Mouse (Mus musculus): ENCODE data around the gene Ptp4a2. TPM values are rescaled to one million over a fixed set of nuclear protein-coding genes. Genes with fewer than 3 reads are reported as not detected.
A peak's percentile ranks its signal among the peaks of the same experiment; 100 is the strongest.
"Not testable (repeated sequence)": the region's sequence is repeated elsewhere in the genome, so short reads cannot be mapped to it uniquely, and the experiment has no call there.

Gene Ptp4a2
- polyA plus RNA-seq, 1 experiment from 2014 or later = 306 TPM

- Histone ChIP-seq H3K27ac (no peak overlapping the region), H3K27me3 (no peaks in the 10 kb centered on the region), H3K4me3 (no peak overlapping the region), H3K4me1 (replicated peaks) (no peaks in the 10 kb centered on the region), H3K9me3 (no peaks in the 10 kb centered on the region), H3K9ac (no peak overlapping the region), H3K4me2 (no peak overlapping the region), H3K36me3 (no peaks in the 10 kb centered on the region)
- WGBS = 88% methylated on average over 8 of the region's 8 CpGs
- no peak for ATAC-seq (ENCODE audit: low FRiP score)
Measured at GRCm38 (mm10) chr4:129861400-129861799, 50.4 kb downstream of the Ptp4a2 start.

- Histone ChIP-seq H3K27ac (no peak overlapping the region), H3K4me3 (no peak overlapping the region), H3K36me3 (no peaks in the 10 kb centered on the region), H3K4me1 (replicated peaks) (no peaks in the 10 kb centered on the region), H3K9me3 (no peaks in the 10 kb centered on the region), H3K27me3 (no peaks in the 10 kb centered on the region), H3K4me2 (no peak overlapping the region), H3K9ac (no peak overlapping the region)
- no peak for ATAC-seq (ENCODE audit: low FRiP score)
- WGBS = 92% methylated on average over 3 of the region's 3 CpGs
Measured at GRCm38 (mm10) chr4:129862357-129862756, 51.3 kb downstream of the Ptp4a2 start.

- H3K36me3 ChIP-seq; H3K4me1 ChIP-seq (replicated peaks); H3K27me3 ChIP-seq; H3K27ac ChIP-seq; H3K4me2 ChIP-seq; H3K4me3 ChIP-seq; H3K9ac ChIP-seq; ATAC-seq (ENCODE audit: low FRiP score); H3K9me3 ChIP-seq: not testable (repeated sequence)
- 98% methylated on average over 5 of the region's 5 CpGs for WGBS
Measured at GRCm38 (mm10) chr4:129866171-129866570, 55.2 kb downstream of the Ptp4a2 start.

GRCm38 (mm10) chr4:129868211-129868610, 57.2 kb downstream of the Ptp4a2 start:
- H3K4me2 ChIP-seq = no peak overlapping the region
- H3K27me3 ChIP-seq = no peaks in the 10 kb centered on the region; the same call in 1 of the 2 replicates
- H3K4me1 ChIP-seq (replicated peaks) = 0 out of 2 replicates have a peak, but pooled peaks cover 2% of the 10 kb centered on the region
- no peaks in the 10 kb centered on the region for H3K9me3 ChIP-seq
- no peak overlapping the region for H3K27ac ChIP-seq
- no peak overlapping the region for H3K9ac ChIP-seq
- WGBS = 61% methylated on average over 6 of the region's 6 CpGs
- H3K4me3 ChIP-seq = no peak overlapping the region
- no peak for ATAC-seq (ENCODE audit: low FRiP score)
- no peaks in the 10 kb centered on the region for H3K36me3 ChIP-seq

GRCm38 (mm10) chr4:129870483-129870882, 59.5 kb downstream of the Ptp4a2 start:
- Histone ChIP-seq H3K27me3 (no peaks in the 10 kb centered on the region; the same call in 1 of the 2 replicates), H3K4me3 (no peak overlapping the region), H3K36me3 (no peaks in the 10 kb centered on the region), H3K27ac (no peak overlapping the region), H3K9ac (no peak overlapping the region), H3K4me1 (replicated peaks) (0 out of 2 replicates have a peak, but pooled peaks cover 2% of the 10 kb centered on the region), H3K9me3 (no peaks in the 10 kb centered on the region), H3K4me2 (no peak overlapping the region)
- no peak for ATAC-seq (ENCODE audit: low FRiP score)
- WGBS = 87% methylated on average over 6 of the region's 6 CpGs

- Histone ChIP-seq H3K4me1 (replicated peaks) (peaks cover 14% of the 10 kb centered on the region), H3K9me3 (no peaks in the 10 kb centered on the region), H3K4me2 (no peak overlapping the region), H3K4me3 (no peak overlapping the region), H3K9ac (no peak overlapping the region), H3K36me3 (no peaks in the 10 kb centered on the region), H3K27me3 (no peaks in the 10 kb centered on the region; the same call in 1 of the 2 replicates), H3K27ac (no peak overlapping the region)
- 92% methylated on average over 9 of the region's 9 CpGs for WGBS
- ATAC-seq (ENCODE audit: low FRiP score) = no peak
Measured at GRCm38 (mm10) chr4:129872376-129872922, 61.4 kb downstream of the Ptp4a2 start.

GRCm38 (mm10) chr4:129874805-129875204, 63.8 kb downstream of the Ptp4a2 start:
- Histone ChIP-seq H3K9me3 (no peaks in the 10 kb centered on the region), H3K4me3 (no peak overlapping the region), H3K9ac (no peak overlapping the region), H3K36me3 (no peaks in the 10 kb centered on the region), H3K27me3 (no peaks in the 10 kb centered on the region; the same call in 1 of the 2 replicates), H3K4me1 (replicated peaks) (peaks cover 20% of the 10 kb centered on the region), H3K27ac (no peak overlapping the region), H3K4me2 (no peak overlapping the region)
- WGBS = 87% methylated on average over 10 of the region's 10 CpGs
- no peak for ATAC-seq (ENCODE audit: low FRiP score)

- no peak overlapping the region for H3K4me3 ChIP-seq
- peaks cover 20% of the 10 kb centered on the region for H3K4me1 ChIP-seq (replicated peaks)
- H3K36me3 ChIP-seq = no peaks in the 10 kb centered on the region
- no peak overlapping the region for H3K4me2 ChIP-seq
- WGBS = 84% methylated on average over 11 of the region's 11 CpGs
- H3K9ac ChIP-seq = no peak overlapping the region
- no peaks in the 10 kb centered on the region for H3K9me3 ChIP-seq
- H3K27me3 ChIP-seq = no peaks in the 10 kb centered on the region; the same call in 1 of the 2 replicates
- H3K27ac ChIP-seq = no peak overlapping the region
- ATAC-seq (ENCODE audit: low FRiP score) = no peak
Measured at GRCm38 (mm10) chr4:129875406-129875805, 64.4 kb downstream of the Ptp4a2 start.

- H3K9me3 ChIP-seq = no peaks in the 10 kb centered on the region
- peak overlapping the region; percentile 31 for H3K4me3 ChIP-seq
- H3K9ac ChIP-seq = peak overlapping the region; percentile 66
- H3K4me2 ChIP-seq = peak overlapping the region; percentile 54
- 14% methylated on average over 21 of the region's 21 CpGs for WGBS
- H3K27me3 ChIP-seq = no peaks in the 10 kb centered on the region; the same call in 1 of the 2 replicates
- no peaks in the 10 kb centered on the region for H3K36me3 ChIP-seq
- H3K27ac ChIP-seq = peak overlapping the region; percentile 78
- ATAC-seq (ENCODE audit: low FRiP score) = peak; percentile 66; the same call in 1 of the 2 replicates
- peaks cover 23% of the 10 kb centered on the region for H3K4me1 ChIP-seq (replicated peaks)
Measured at GRCm38 (mm10) chr4:129876831-129877764, 66.1 kb downstream of the Ptp4a2 start.

- Histone ChIP-seq H3K4me3 (peak overlapping the region; percentile 31), H3K4me1 (replicated peaks) (peaks cover 31% of the 10 kb centered on the region), H3K9me3 (no peaks in the 10 kb centered on the region), H3K4me2 (peak overlapping the region; percentile 54), H3K27ac (peak overlapping the region; percentile 78), H3K36me3 (no peaks in the 10 kb centered on the region), H3K9ac (peak overlapping the region; percentile 66), H3K27me3 (no peaks in the 10 kb centered on the region)
- ATAC-seq (ENCODE audit: low FRiP score) = no peak
- WGBS = 61% methylated on average over 11 of the region's 11 CpGs
Measured at GRCm38 (mm10) chr4:129877967-129878655, 67.1 kb downstream of the Ptp4a2 start.

- WGBS = 77% methylated on average over 8 of the region's 8 CpGs
- Histone ChIP-seq H3K27ac (no peak overlapping the region), H3K9me3 (no peaks in the 10 kb centered on the region), H3K4me1 (replicated peaks) (peaks cover 32% of the 10 kb centered on the region), H3K4me3 (no peak overlapping the region), H3K9ac (no peak overlapping the region), H3K36me3 (no peaks in the 10 kb centered on the region), H3K4me2 (no peak overlapping the region), H3K27me3 (no peaks in the 10 kb centered on the region)
- ATAC-seq (ENCODE audit: low FRiP score) = no peak
Measured at GRCm38 (mm10) chr4:129878656-129879145, 67.7 kb downstream of the Ptp4a2 start.

GRCm38 (mm10) chr4:129879206-129879780, 68.3 kb downstream of the Ptp4a2 start:
- Histone ChIP-seq H3K27ac (no peak overlapping the region), H3K4me3 (no peak overlapping the region), H3K4me1 (replicated peaks) (peaks cover 37% of the 10 kb centered on the region), H3K9me3 (no peaks in the 10 kb centered on the region), H3K36me3 (no peaks in the 10 kb centered on the region), H3K4me2 (no peak overlapping the region), H3K9ac (no peak overlapping the region), H3K27me3 (no peaks in the 10 kb centered on the region)
- WGBS = 76% methylated on average over 4 of the region's 4 CpGs
- ATAC-seq (ENCODE audit: low FRiP score) = no peak

Measured in hindbrain, embryonic 13.5 days (tissue).